Mouse (Mus musculus) thymus, adult 2 months (tissue): ENCODE data around the gene Ncoa5.

Experiments
- CTCF ChIP-seq: fragments of 200-500 bp; IDR thresholded peaks from 2 replicates; pipeline ENCODE4 v1.5.1; 2012; ENCODE audit warnings: mild to moderate bottlenecking, control low read depth, low read length, moderate library complexity, borderline replicate concordance; ENCODE audit not compliant: control insufficient read depth, poor library complexity, insufficient read depth; ENCODE audit errors: extremely low read depth
- POLR2A ChIP-seq: fragments of 200-500 bp; IDR thresholded peaks from 2 replicates; pipeline ENCODE4 v1.6.1; 2012; ENCODE audit warnings: mild to moderate bottlenecking, low read length, control low read depth, moderate library complexity; ENCODE audit not compliant: control insufficient read depth, poor library complexity, insufficient read depth; ENCODE audit errors: extremely low read depth

DNA sequence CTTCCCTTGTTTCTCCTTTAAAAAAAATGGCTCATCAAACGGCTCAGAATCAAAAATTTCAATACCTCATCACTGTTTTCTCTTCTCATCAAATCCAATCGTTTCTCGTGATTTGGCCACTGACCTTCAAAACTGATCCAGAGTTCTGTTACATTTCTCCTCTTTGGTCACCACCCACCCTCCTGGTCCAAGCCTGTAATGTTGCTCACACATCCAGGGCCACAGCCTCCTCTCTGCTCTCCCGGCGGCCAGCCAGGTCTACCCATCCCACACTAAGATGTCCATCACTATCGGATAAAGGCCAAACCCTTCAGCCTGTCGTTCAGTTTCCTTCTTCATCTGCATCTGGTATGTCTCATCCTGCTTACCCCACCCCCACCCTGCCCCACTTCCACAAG is 72.5 kb downstream of the Ncoa5 start:
- TF ChIP-seq CTCF (no peak), POLR2A (no peak)
